Mouse (Mus musculus): ENCODE measurements around the gene Pcyt1a. TPM values are rescaled to one million over a fixed set of nuclear protein-coding genes. Genes with fewer than 3 reads are reported as not detected.
"Not testable (repeated sequence)": the region's sequence is repeated elsewhere in the genome, so short reads cannot be mapped to it uniquely, and the experiment has no call there.

The Pcyt1a gene
- polyA plus RNA-seq, 1 experiment = 14.6 TPM

- Histone ChIP-seq H3K4me1 (ENCODE audit: control insufficient read depth, insufficient read depth, low read length) (peaks cover 2% of the 10 kb centered on the region), H3K9ac (ENCODE audit: low read depth, poor library complexity, severe bottlenecking) (no peak overlapping the region), H3K4me3 (ENCODE audit: low read depth, low read length) (no peak overlapping the region), H3K27me3 (ENCODE audit: control insufficient read depth, insufficient read depth, low read length, poor library complexity, severe bottlenecking) (no peaks in the 10 kb centered on the region), H3K36me3 (ENCODE audit: control insufficient read depth, insufficient read depth, low read length, poor library complexity, severe bottlenecking) (no peaks in the 10 kb centered on the region), H3K9me3 (replicated peaks; ENCODE audit: control insufficient read depth, insufficient read depth, low read length, poor library complexity, severe bottlenecking) (0 out of 2 replicates have a peak, but pooled peaks cover 2% of the 10 kb centered on the region), H3K27ac (ENCODE audit: insufficient read depth, low read length) (no peak overlapping the region)
- TF ChIP-seq CTCF (IDR thresholded peaks at IDR 0.05; ENCODE audit: low read depth, low read length) (no peak), POLR2A (IDR thresholded peaks at IDR 0.05; ENCODE audit: insufficient read depth, low read length) (no peak), EP300 (IDR thresholded peaks at IDR 0.05; ENCODE audit: insufficient read depth, low read depth, low read length) (no peak)
These were observed 54.5 kb downstream of the Pcyt1a start for GRCm38 (mm10) chr16:32485209-32485608.

GRCm38 (mm10) chr16:32486046-32486445 is 55.3 kb downstream of the Pcyt1a start:
- H3K9ac ChIP-seq (ENCODE audit: low read depth, poor library complexity, severe bottlenecking) = no peak overlapping the region
- H3K9me3 ChIP-seq (replicated peaks; ENCODE audit: control insufficient read depth, insufficient read depth, low read length, poor library complexity, severe bottlenecking) = peaks cover 2% of the 10 kb centered on the region; the same call in 1 of the 2 replicates
- TF ChIP-seq POLR2A (IDR thresholded peaks at IDR 0.05; ENCODE audit: insufficient read depth, low read length) (no peak), CTCF (IDR thresholded peaks at IDR 0.05; ENCODE audit: low read depth, low read length) (no peak), EP300 (IDR thresholded peaks at IDR 0.05; ENCODE audit: insufficient read depth, low read depth, low read length) (no peak)

DNA sequence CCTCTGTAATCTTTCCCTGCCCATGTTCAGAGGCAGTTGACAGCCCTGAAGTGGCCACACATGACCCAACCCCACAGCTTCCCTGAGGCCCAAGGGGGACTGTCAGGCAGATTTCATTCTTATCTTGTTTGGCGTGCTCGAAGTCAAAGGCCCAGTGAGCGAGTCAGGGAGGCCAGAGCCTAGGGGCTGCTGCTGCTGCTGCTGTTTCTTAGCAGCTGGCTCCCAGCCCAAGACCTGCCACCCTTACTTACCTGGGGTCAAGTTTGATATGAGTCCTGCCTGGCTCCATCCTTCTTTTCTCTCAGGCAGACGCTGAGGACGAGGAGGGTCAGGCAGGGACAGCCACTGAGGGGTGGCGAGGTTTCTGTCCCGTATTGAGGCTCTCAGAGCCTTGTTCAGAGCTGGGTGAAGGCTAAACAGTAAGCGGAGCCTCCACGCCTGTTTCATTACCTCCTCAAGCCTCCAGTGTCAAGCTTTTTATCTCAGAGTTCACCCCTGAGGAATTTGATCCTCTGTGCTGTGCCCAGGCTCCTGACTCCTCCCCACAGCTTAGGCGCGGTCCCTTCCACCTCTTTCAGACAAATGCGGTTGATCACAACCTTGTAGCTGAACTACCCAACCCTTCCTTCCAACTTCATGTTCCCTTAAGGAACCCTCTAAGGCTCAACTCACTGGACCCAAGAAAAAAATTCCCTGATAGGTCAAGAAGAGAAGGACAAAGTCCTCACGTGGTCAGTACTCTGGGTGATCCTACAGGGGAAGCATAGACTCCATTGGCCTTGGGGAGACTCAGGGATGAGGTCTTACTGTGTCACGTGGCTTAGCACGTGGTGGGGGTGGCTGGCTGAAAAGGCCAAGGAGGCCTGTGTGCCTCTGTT is 56.8 kb downstream of the Pcyt1a start, which contains the start of gene Slc51a:
Gene Slc51a (minus strand): TSS at position 646 of the 878 bp plus-strand sequence.
- Histone ChIP-seq H3K9ac (ENCODE audit: low read depth, poor library complexity, severe bottlenecking) (no peak within 1 kb of the TSS), H3K9me3 (replicated peaks; ENCODE audit: control insufficient read depth, insufficient read depth, low read length, poor library complexity, severe bottlenecking) (peaks cover 7% of the 10 kb centered on the region; the same call in 1 of the 2 replicates), H3K4me3 (ENCODE audit: low read depth, low read length) (no peak within 1 kb of the TSS), H3K4me1 (ENCODE audit: control insufficient read depth, insufficient read depth, low read length) (peaks cover 2% of the 10 kb centered on the region), H3K27me3 (ENCODE audit: control insufficient read depth, insufficient read depth, low read length, poor library complexity, severe bottlenecking) (no peaks in the 10 kb centered on the region), H3K36me3 (ENCODE audit: control insufficient read depth, insufficient read depth, low read length, poor library complexity, severe bottlenecking) (no peaks in the 10 kb centered on the region), H3K27ac (ENCODE audit: insufficient read depth, low read length) (no peak within 1 kb of the TSS)
- TF ChIP-seq POLR2A (IDR thresholded peaks at IDR 0.05; ENCODE audit: insufficient read depth, low read length) = no peak
- TF ChIP-seq CTCF (IDR thresholded peaks at IDR 0.05; ENCODE audit: low read depth, low read length) = no peak
- TF ChIP-seq EP300 (IDR thresholded peaks at IDR 0.05; ENCODE audit: insufficient read depth, low read depth, low read length) = no peak

More at GRCm38 (mm10) chr16:32486046-32486445, 55.3 kb downstream of the Pcyt1a start:
- H3K4me1 ChIP-seq (ENCODE audit: control insufficient read depth, insufficient read depth, low read length) = peaks cover 2% of the 10 kb centered on the region
- H3K36me3 ChIP-seq (ENCODE audit: control insufficient read depth, insufficient read depth, low read length, poor library complexity, severe bottlenecking) = no peaks in the 10 kb centered on the region
- H3K27me3 ChIP-seq (ENCODE audit: control insufficient read depth, insufficient read depth, low read length, poor library complexity, severe bottlenecking) = no peaks in the 10 kb centered on the region
- no peak overlapping the region for H3K27ac ChIP-seq (ENCODE audit: insufficient read depth, low read length)
- H3K4me3 ChIP-seq (ENCODE audit: low read depth, low read length) = no peak overlapping the region

GRCm38 (mm10) chr16:32488939-32489338 is 58.2 kb downstream of the Pcyt1a start:
- TF ChIP-seq POLR2A (IDR thresholded peaks at IDR 0.05; ENCODE audit: insufficient read depth, low read length) (no peak), CTCF (IDR thresholded peaks at IDR 0.05; ENCODE audit: low read depth, low read length) (no peak), EP300 (IDR thresholded peaks at IDR 0.05; ENCODE audit: insufficient read depth, low read depth, low read length) (no peak)
- Histone ChIP-seq H3K27me3 (ENCODE audit: control insufficient read depth, insufficient read depth, low read length, poor library complexity, severe bottlenecking) (no peaks in the 10 kb centered on the region), H3K4me1 (ENCODE audit: control insufficient read depth, insufficient read depth, low read length) (peaks cover 2% of the 10 kb centered on the region), H3K36me3 (ENCODE audit: control insufficient read depth, insufficient read depth, low read length, poor library complexity, severe bottlenecking) (no peaks in the 10 kb centered on the region), H3K27ac (ENCODE audit: insufficient read depth, low read length) (no peak overlapping the region), H3K9me3 (replicated peaks; ENCODE audit: control insufficient read depth, insufficient read depth, low read length, poor library complexity, severe bottlenecking) (peaks cover 7% of the 10 kb centered on the region; the same call in 1 of the 2 replicates), H3K4me3 (ENCODE audit: low read depth, low read length) (no peak overlapping the region), H3K9ac (ENCODE audit: low read depth, poor library complexity, severe bottlenecking) (no peak overlapping the region)

GRCm38 (mm10) chr16:32494371-32494770 is 63.6 kb downstream of the Pcyt1a start:
- not testable (repeated sequence) for H3K36me3 ChIP-seq (ENCODE audit: control insufficient read depth, insufficient read depth, low read length, poor library complexity, severe bottlenecking); H3K9me3 ChIP-seq (replicated peaks; ENCODE audit: control insufficient read depth, insufficient read depth, low read length, poor library complexity, severe bottlenecking); H3K4me1 ChIP-seq (ENCODE audit: control insufficient read depth, insufficient read depth, low read length); H3K27ac ChIP-seq (ENCODE audit: insufficient read depth, low read length); H3K9ac ChIP-seq (ENCODE audit: low read depth, poor library complexity, severe bottlenecking); H3K27me3 ChIP-seq (ENCODE audit: control insufficient read depth, insufficient read depth, low read length, poor library complexity, severe bottlenecking); H3K4me3 ChIP-seq (ENCODE audit: low read depth, low read length)

- Histone ChIP-seq H3K9ac (ENCODE audit: low read depth, poor library complexity, severe bottlenecking) (no peak within 1 kb of the TSS), H3K9me3 (replicated peaks; ENCODE audit: control insufficient read depth, insufficient read depth, low read length, poor library complexity, severe bottlenecking) (peaks cover 5% of the 10 kb centered on the region; the same call in 1 of the 2 replicates), H3K4me3 (ENCODE audit: low read depth, low read length) (no peak within 1 kb of the TSS), H3K27me3 (ENCODE audit: control insufficient read depth, insufficient read depth, low read length, poor library complexity, severe bottlenecking) (no peaks in the 10 kb centered on the region), H3K36me3 (ENCODE audit: control insufficient read depth, insufficient read depth, low read length, poor library complexity, severe bottlenecking) (no peaks in the 10 kb centered on the region), H3K27ac (ENCODE audit: insufficient read depth, low read length) (no peak within 1 kb of the TSS), H3K4me1 (ENCODE audit: control insufficient read depth, insufficient read depth, low read length) (peaks cover 6% of the 10 kb centered on the region)
- no peak for TF ChIP-seq EP300 (IDR thresholded peaks at IDR 0.05; ENCODE audit: insufficient read depth, low read depth, low read length)
- no peak for TF ChIP-seq POLR2A (IDR thresholded peaks at IDR 0.05; ENCODE audit: insufficient read depth, low read length)
- TF ChIP-seq CTCF (IDR thresholded peaks at IDR 0.05; ENCODE audit: low read depth, low read length) = no peak
These were observed 65.2 kb downstream of the Pcyt1a start, which contains the start of gene Zdhhc19 for GRCm38 (mm10) chr16:32495965-32496364. Gene Zdhhc19, plus strand, starts transcription at chr16:32496265.
